Mouse (Mus musculus): Measurements from ENCODE around the gene Rer1.

GRCm38 (mm10) chr4:155125310-155125709, 39.1 kb upstream of the Rer1 start:
- TF ChIP-seq POLR2A (IDR thresholded peaks at IDR 0.05; ENCODE audit: borderline replicate concordance, control insufficient read depth, low read depth, low read length), result no peak
- TF ChIP-seq CTCF (IDR thresholded peaks at IDR 0.05; ENCODE audit: control insufficient read depth, insufficient read depth, low read length), result no peak
